Mouse (Mus musculus): ENCODE data around the gene Fig4.

DNA sequence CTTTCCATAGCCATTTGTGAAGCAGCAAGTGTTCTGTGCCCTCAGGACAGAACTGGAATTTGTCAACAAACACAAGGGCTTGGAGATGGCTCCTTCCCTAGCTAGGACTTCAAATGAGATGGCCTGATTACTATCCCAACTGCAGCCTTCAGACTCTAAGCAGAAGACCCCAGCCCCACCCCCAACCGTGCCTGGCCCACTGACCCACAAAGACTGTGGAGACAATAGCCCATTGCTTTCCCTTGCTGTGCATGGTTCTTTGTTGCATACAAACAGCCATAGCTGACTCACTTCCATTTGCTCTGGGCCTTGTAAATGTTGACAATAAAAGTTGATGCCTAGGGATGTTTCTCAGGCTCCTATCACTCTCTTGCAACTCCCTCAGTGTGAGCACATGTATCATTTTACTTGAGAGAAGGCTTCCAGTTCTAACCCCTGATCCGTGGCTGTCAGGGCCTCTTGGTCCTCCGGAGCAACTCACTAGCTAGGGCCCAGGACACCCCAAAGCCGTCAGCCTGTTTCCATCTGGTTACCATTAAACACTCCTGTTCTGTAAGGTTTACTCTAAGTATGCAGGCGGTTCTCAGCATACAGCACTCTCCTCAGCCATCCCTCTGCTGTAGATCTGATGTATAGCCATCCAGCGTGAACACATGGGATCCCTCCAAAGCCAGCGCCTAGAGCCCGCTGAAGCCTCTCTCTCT lies 52.9 kb downstream of the Fig4 start:
- TF ChIP-seq CTCF (IDR thresholded peaks at IDR 0.05; ENCODE audit: low read depth, low read length) (no peak), POLR2A (IDR thresholded peaks at IDR 0.05; ENCODE audit: borderline replicate concordance, low read depth, low read length) (no peak)
